Comparison of ENCODE assay signal across 8 mouse cellular contexts in the genomic region with DNA sequence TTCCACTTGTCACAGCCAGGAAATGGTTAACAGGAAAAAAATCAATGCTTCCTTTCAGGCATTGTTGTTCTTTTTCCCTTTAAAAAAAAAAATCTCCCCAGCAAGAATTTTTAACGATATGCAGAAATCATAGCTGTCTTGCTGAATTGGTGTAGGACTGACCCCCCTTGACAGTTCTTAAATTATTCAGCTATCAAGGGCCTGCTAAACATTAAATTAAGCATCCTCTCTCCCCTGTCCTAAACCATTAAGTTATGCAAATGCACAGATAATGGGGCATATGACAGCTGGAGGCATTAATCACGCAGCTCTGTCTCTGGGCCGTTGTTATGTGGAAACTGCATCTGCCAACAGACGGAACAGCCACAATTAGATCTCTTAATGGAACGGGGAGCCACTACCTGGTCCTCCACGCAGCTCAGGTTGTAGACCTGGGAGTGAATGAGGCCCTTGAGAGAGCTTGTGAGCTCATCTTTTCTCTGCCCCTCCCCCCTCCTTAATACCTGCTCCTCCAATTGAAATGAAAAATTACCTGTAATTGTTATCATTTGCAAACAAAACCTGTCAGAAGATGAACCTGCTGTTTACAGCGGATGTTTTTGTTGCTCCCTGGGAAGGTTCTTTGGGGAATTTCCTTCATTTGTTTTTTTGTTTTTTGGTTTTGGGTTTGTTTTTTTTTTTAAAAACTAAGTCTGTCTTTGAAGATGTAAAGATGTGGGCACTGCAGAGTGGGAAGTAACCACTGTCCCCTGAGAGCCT.
DNase-seq lines count a peak whose midpoint lies in the region; ATAC-seq and TF ChIP-seq lines count a peak whose summit lies in the region.

No protein-coding gene starts in this region.

- no peak overlapping the region for H3K9ac ChIP-seq in intestine, embryonic 14.5 days (ENCODE audit: low read length)
- H3K9ac ChIP-seq in intestine, postnatal 0 days (ENCODE audit: low read depth, low read length) = no peak overlapping the region
- no peak overlapping the region for H3K9ac ChIP-seq in forebrain, embryonic 12.5 days

- no peak overlapping the region for H3K4me3 ChIP-seq in intestine, embryonic 14.5 days (ENCODE audit: low read depth, low read length)
- no peak overlapping the region for H3K4me3 ChIP-seq in intestine, postnatal 0 days (ENCODE audit: low read depth, low read length)
- H3K4me3 ChIP-seq in G1E (ENCODE audit: low read depth, low read length) = peak overlapping the region; percentile 52; the same call in 1 of the 2 replicates
- no peak overlapping the region for H3K4me3 ChIP-seq in forebrain, embryonic 12.5 days (replicated peaks)

- no peaks in the 10 kb centered on the region for H3K36me3 ChIP-seq in intestine, embryonic 14.5 days (ENCODE audit: control insufficient read depth, insufficient read depth, low read length)
- H3K36me3 ChIP-seq in intestine, postnatal 0 days (ENCODE audit: control insufficient read depth, insufficient read depth) = no peaks in the 10 kb centered on the region
- no peaks in the 10 kb centered on the region for H3K36me3 ChIP-seq in G1E (replicated peaks)
- H3K36me3 ChIP-seq in forebrain, embryonic 12.5 days (replicated peaks) = no peaks in the 10 kb centered on the region

- no peak for ATAC-seq in intestine, embryonic 14.5 days (replicated peaks; ENCODE audit: low FRiP score, low TSS enrichment, low read depth)
- ATAC-seq in intestine, postnatal 0 days = no peak
- ATAC-seq in G1E (ENCODE audit: extremely low read depth, insufficient number of reproducible peaks, low FRiP score, poor library complexity, severe bottlenecking) = peak; percentile 37
- peak; percentile 88 for ATAC-seq in forebrain, embryonic 12.5 days (ENCODE audit: low FRiP score)

- no peak overlapping the region; the same call in 1 of the 2 replicates for H3K27ac ChIP-seq in intestine, embryonic 14.5 days (ENCODE audit: low read depth)
- H3K27ac ChIP-seq in intestine, postnatal 0 days (ENCODE audit: low read depth, low read length) = no peak overlapping the region
- H3K27ac ChIP-seq in forebrain, embryonic 12.5 days = peak overlapping the region; percentile 74

- WGBS in intestine, embryonic 14.5 days = 14% methylated on average over 7 of the region's 7 CpGs
- 18% methylated on average over 7 of the region's 7 CpGs for WGBS in intestine, postnatal 0 days
- 13% methylated on average over 7 of the region's 7 CpGs for WGBS in forebrain, embryonic 12.5 days

- peak overlapping the region; percentile 2; the same call in 1 of the 2 replicates for H3K4me2 ChIP-seq in intestine, embryonic 14.5 days (ENCODE audit: low read length)
- H3K4me2 ChIP-seq in intestine, postnatal 0 days (replicated peaks; ENCODE audit: low read depth) = no peak overlapping the region
- peak overlapping the region; percentile 15 for H3K4me2 ChIP-seq in forebrain, embryonic 12.5 days

- DNase-seq in intestine, embryonic 14.5 days (ENCODE audit: low spot score) = peak; percentile 52
- DNase-seq in G1E (ENCODE audit: low spot score) = peak; percentile 30
- peak; percentile 4 for DNase-seq in lung, postnatal 36 days
- DNase-seq in thymus, postnatal 25 days = no peak
- no peak for DNase-seq in gastrocnemius, postnatal 4 days (ENCODE audit: low spot score in 2 of 2)
- DNase-seq in right cerebral cortex, postnatal 36 days (ENCODE audit: low spot score in 2 of 2) = no peak

- no peaks in the 10 kb centered on the region for H3K9me3 ChIP-seq in intestine, embryonic 14.5 days (ENCODE audit: control insufficient read depth, low read length)
- no peaks in the 10 kb centered on the region for H3K9me3 ChIP-seq in intestine, postnatal 0 days (ENCODE audit: control insufficient read depth)
- H3K9me3 ChIP-seq in G1E (replicated peaks) = peaks cover 6% of the 10 kb centered on the region
- H3K9me3 ChIP-seq in forebrain, embryonic 12.5 days = no peaks in the 10 kb centered on the region

- H3K27me3 ChIP-seq in intestine, embryonic 14.5 days (replicated peaks; ENCODE audit: control insufficient read depth, insufficient read depth, low read length) = no peaks in the 10 kb centered on the region
- H3K27me3 ChIP-seq in intestine, postnatal 0 days (replicated peaks; ENCODE audit: control insufficient read depth, insufficient read depth, low read length) = no peaks in the 10 kb centered on the region
- H3K27me3 ChIP-seq in G1E (ENCODE audit: insufficient read depth, low read length) = no peaks in the 10 kb centered on the region
- H3K27me3 ChIP-seq in forebrain, embryonic 12.5 days = peaks cover 13% of the 10 kb centered on the region; the same call in 1 of the 2 replicates

- TF ChIP-seq CTCF in intestine, postnatal 0 days (IDR thresholded peaks at IDR 0.05; ENCODE audit: low read depth) = no peak
- no peak for TF ChIP-seq CTCF in G1E (IDR thresholded peaks at IDR 0.05; ENCODE audit: low read depth, low read length)

- H3K4me1 ChIP-seq in intestine, embryonic 14.5 days (replicated peaks; ENCODE audit: control insufficient read depth, insufficient read depth, low read length) = peaks cover 9% of the 10 kb centered on the region; the same call in 1 of the 2 replicates
- H3K4me1 ChIP-seq in intestine, postnatal 0 days (replicated peaks; ENCODE audit: control insufficient read depth, insufficient read depth, low read length) = 0 out of 2 replicates have a peak, but pooled peaks cover 2% of the 10 kb centered on the region
- H3K4me1 ChIP-seq in G1E (ENCODE audit: insufficient read depth, low read depth, low read length) = peaks cover 38% of the 10 kb centered on the region
- H3K4me1 ChIP-seq in forebrain, embryonic 12.5 days = peaks cover 31% of the 10 kb centered on the region

Comparison
In these comparisons a context has a peak if more than half of its experiments do, and no peak if none do; other contexts are left out.
1. ATAC-seq: peak in G1E (single experiment) and forebrain, embryonic 12.5 days (single experiment); none in intestine, embryonic 14.5 days (single experiment) and intestine, postnatal 0 days (single experiment).
2. DNase-seq: peak in intestine, embryonic 14.5 days (single experiment), G1E (single experiment) and lung, postnatal 36 days (single experiment); none in thymus, postnatal 25 days (single experiment), gastrocnemius, postnatal 4 days (0 of 2) and right cerebral cortex, postnatal 36 days (0 of 2).